Mouse (Mus musculus): Measurements from ENCODE around the gene Dop1b. TPM values are rescaled to one million over a fixed set of nuclear protein-coding genes. Genes with fewer than 3 reads are reported as not detected.
A peak's percentile ranks its signal among the peaks of the same experiment; 100 is the strongest.

The Dop1b gene
- polyA plus RNA-seq, 1 experiment from 2014 or later: 8.1 TPM

DNA sequence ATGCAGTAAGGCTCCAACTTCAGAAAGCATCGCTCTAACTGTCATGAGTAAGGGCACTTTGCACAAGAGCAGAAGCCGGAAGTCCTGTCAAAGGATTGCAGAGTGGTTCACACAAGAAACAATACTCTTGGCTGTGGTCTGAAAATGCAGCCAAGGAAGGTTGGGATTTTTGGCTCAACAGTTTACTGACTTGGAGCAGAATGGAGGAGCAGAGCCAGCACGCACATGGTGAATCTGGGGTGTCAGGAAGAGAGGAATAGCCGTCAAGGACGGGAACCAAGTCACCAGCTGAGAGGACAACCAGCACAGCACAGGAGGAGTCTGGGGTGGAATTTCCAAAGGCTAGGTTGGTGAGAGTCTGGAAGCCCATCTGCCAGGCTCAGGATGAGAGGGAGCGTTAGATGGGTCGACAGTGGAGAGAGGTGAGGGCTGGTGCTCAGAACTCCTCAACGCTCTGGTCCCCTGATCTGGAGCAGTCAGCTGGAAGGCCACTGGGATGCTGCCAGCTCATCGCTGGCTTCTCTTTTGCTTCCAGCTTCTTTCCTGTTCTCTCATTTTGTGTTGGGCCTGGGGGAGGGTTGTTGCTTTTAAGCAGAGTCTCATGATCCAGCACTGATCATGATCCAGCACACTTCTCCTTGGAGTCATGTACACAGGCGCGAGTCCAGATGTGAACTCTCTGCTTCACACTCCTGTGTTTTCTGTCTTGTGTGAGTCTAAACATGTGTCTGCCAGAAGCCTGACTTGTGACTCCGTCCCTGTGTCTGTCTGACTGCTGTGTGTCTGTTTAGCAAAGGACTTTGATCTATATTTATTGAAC is 85.5 kb downstream of the Dop1b start:
- WGBS: 74% methylated on average over 12 of the region's 12 CpGs
- Histone ChIP-seq H3K4me2 (ENCODE audit: low read length) (no peak overlapping the region), H3K36me3 (ENCODE audit: control insufficient read depth, insufficient read depth, low read length) (0 out of 2 replicates have a peak, but pooled peaks cover 6% of the 10 kb centered on the region), H3K27ac (replicated peaks in 1 of 2; ENCODE audit: control insufficient read depth in 1 of 2, insufficient read depth in 1 of 2, low read depth in 2 of 2, low read length in 2 of 2) (no peak overlapping the region), H3K4me3 (ENCODE audit: control insufficient read depth in 1 of 2, insufficient read depth in 1 of 2, low read depth in 1 of 2, low read length in 2 of 2) (no peak overlapping the region), H3K9me3 (ENCODE audit: control insufficient read depth, low read length) (no peaks in the 10 kb centered on the region), H3K9ac (ENCODE audit: low read length) (no peak overlapping the region), H3K27me3 (ENCODE audit: control insufficient read depth, insufficient read depth, low read length) (no peaks in the 10 kb centered on the region), H3K4me1 (ENCODE audit: control insufficient read depth in 2 of 2, insufficient read depth in 2 of 2, low read length in 2 of 2) (peaks cover 6% of the 10 kb centered on the region in 2 experiments; a peak in 2 of 4 replicates)
- no peak for ATAC-seq (ENCODE audit: insufficient number of reproducible peaks, insufficient read depth, low FRiP score, low read depth)

DNA sequence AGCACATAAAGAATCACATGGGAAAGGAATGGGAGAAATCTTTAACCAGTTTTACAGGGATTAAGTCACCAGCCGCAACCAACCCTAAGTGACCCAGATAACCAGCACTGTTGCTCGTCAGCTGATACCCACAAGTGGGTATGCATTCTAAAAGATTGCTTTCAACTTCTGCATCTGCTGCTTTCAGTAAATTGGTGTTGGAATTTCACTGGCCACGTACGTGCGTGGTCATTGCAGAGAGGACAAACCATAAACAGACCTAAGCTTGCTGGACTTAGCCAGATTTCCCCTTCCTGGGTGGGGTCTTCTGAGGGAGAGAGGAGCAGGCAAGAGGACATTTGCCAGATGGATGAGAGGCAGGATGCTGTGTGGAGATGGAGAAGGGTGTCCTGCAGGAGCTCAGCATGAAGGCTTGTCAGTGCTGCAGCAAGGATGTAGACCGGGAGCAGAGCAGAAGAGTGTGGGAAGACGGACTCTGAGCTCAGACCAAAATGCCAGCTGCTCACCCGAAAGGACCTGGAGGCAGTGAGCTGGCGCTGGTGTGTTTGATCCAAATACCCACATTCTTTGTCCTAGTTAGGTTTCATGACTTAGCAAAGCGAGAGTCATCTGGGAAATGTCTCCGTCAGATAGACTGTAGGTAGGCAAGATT is 86.3 kb downstream of the Dop1b start:
- H3K4me3 ChIP-seq (ENCODE audit: control insufficient read depth in 1 of 2, insufficient read depth in 1 of 2, low read depth in 1 of 2, low read length in 2 of 2): no peak overlapping the region
- 0 out of 2 replicates have a peak, but pooled peaks cover 6% of the 10 kb centered on the region for H3K36me3 ChIP-seq (ENCODE audit: control insufficient read depth, insufficient read depth, low read length)
- H3K4me2 ChIP-seq (ENCODE audit: low read length): no peak overlapping the region
- WGBS: 46% methylated on average over 11 of the region's 11 CpGs
- ATAC-seq (ENCODE audit: insufficient number of reproducible peaks, insufficient read depth, low FRiP score, low read depth): no peak
- H3K9me3 ChIP-seq (ENCODE audit: control insufficient read depth, low read length): no peaks in the 10 kb centered on the region
- no peak overlapping the region for H3K27ac ChIP-seq (replicated peaks in 1 of 2; ENCODE audit: control insufficient read depth in 1 of 2, insufficient read depth in 1 of 2, low read depth in 2 of 2, low read length in 2 of 2)
- no peak overlapping the region for H3K9ac ChIP-seq (ENCODE audit: low read length)
- H3K27me3 ChIP-seq (ENCODE audit: control insufficient read depth, insufficient read depth, low read length): no peaks in the 10 kb centered on the region
- peaks cover 6% of the 10 kb centered on the region in 2 experiments; a peak in 2 of 4 replicates for H3K4me1 ChIP-seq (ENCODE audit: control insufficient read depth in 2 of 2, insufficient read depth in 2 of 2, low read length in 2 of 2)

DNA sequence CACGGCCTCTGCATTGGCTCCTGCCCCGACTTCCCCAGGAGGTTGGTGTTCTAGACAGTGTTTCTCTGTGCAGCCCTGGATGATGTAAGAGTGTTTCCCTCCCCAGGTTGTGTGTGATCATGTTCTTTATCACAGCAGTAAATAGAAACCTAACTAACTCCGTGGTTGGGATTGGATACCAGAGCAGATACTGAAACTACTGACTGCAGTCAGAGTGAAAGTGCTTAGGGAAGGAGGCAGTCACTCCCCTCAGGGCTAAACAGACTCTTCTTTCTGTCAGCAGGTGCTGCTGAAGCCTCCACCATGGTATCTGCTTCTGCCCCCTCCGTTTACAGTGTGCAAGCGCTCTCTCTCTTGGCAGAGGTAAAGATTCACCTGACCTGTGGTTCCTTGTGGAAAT is 86.9 kb downstream of the Dop1b start:
- Histone ChIP-seq H3K4me3 (ENCODE audit: control insufficient read depth in 1 of 2, insufficient read depth in 1 of 2, low read depth in 1 of 2, low read length in 2 of 2) (no peak overlapping the region), H3K27me3 (ENCODE audit: control insufficient read depth, insufficient read depth, low read length) (no peaks in the 10 kb centered on the region), H3K27ac (replicated peaks in 1 of 2; ENCODE audit: control insufficient read depth in 1 of 2, insufficient read depth in 1 of 2, low read depth in 2 of 2, low read length in 2 of 2) (no peak overlapping the region), H3K9me3 (ENCODE audit: control insufficient read depth, low read length) (no peaks in the 10 kb centered on the region), H3K4me1 (ENCODE audit: control insufficient read depth in 2 of 2, insufficient read depth in 2 of 2, low read length in 2 of 2) (peaks cover 6% of the 10 kb centered on the region in 2 experiments; a peak in 2 of 4 replicates), H3K4me2 (ENCODE audit: low read length) (no peak overlapping the region), H3K9ac (ENCODE audit: low read length) (no peak overlapping the region), H3K36me3 (ENCODE audit: control insufficient read depth, insufficient read depth, low read length) (0 out of 2 replicates have a peak, but pooled peaks cover 10% of the 10 kb centered on the region)
- WGBS: 53% methylated on average over 5 of the region's 5 CpGs
- no peak for ATAC-seq (ENCODE audit: insufficient number of reproducible peaks, insufficient read depth, low FRiP score, low read depth)

DNA sequence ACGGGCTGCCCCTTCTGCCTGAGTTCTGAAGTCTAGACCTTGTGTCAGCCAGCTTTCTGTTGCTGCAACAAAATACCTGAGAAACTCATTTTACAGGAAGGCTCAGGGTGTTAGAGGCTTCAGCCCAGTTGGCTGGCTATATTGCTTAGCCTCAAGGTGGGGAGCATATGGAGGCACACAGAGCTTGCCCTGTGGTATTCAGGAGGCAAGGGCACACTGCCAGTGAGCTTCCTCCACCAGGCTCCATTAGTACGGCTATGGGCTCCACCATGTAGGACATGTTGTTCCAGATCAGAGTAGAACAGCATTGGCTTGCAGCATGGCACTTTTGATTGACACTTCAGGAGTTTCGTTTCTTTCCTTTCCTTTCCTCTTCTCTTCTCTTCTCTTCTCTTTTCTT is 87.4 kb downstream of the Dop1b start:
- ATAC-seq (ENCODE audit: insufficient number of reproducible peaks, insufficient read depth, low FRiP score, low read depth): no peak
- no peaks in the 10 kb centered on the region for H3K27me3 ChIP-seq (ENCODE audit: control insufficient read depth, insufficient read depth, low read length)
- H3K36me3 ChIP-seq (ENCODE audit: control insufficient read depth, insufficient read depth, low read length): 0 out of 2 replicates have a peak, but pooled peaks cover 11% of the 10 kb centered on the region
- 84% methylated on average over 3 of the region's 3 CpGs for WGBS
- H3K9me3 ChIP-seq (ENCODE audit: control insufficient read depth, low read length): no peaks in the 10 kb centered on the region
- H3K4me2 ChIP-seq (ENCODE audit: low read length): no peak overlapping the region
- H3K27ac ChIP-seq (replicated peaks in 1 of 2; ENCODE audit: control insufficient read depth in 1 of 2, insufficient read depth in 1 of 2, low read depth in 2 of 2, low read length in 2 of 2): no peak overlapping the region
- H3K4me1 ChIP-seq (ENCODE audit: control insufficient read depth in 2 of 2, insufficient read depth in 2 of 2, low read length in 2 of 2): peaks cover 6% of the 10 kb centered on the region in 2 experiments; a peak in 2 of 4 replicates
- H3K9ac ChIP-seq (ENCODE audit: low read length): no peak overlapping the region
- H3K4me3 ChIP-seq (ENCODE audit: control insufficient read depth in 1 of 2, insufficient read depth in 1 of 2, low read depth in 1 of 2, low read length in 2 of 2): no peak overlapping the region

DNA sequence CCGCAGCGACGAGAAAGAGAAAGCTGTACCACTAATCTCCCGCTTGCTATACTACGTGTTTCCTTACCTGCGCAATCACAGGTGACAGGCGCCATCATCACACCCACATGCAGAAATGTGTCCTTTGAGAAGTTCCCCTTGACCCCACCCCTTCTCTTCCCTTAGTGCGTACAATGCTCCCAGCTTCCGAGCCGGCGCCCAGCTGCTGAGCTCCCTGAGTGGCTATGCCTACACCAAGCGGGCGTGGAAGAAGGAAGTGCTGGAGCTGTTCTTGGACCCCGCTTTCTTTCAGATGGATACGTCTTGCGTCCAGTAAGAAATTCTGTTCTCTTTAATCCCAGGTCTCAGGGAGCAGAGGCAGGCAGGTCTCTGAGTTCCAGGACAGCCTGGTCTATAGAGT is 88.2 kb downstream of the Dop1b start:
- no peaks in the 10 kb centered on the region for H3K27me3 ChIP-seq (ENCODE audit: control insufficient read depth, insufficient read depth, low read length)
- H3K9ac ChIP-seq (ENCODE audit: low read length): no peak overlapping the region
- H3K36me3 ChIP-seq (ENCODE audit: control insufficient read depth, insufficient read depth, low read length): 0 out of 2 replicates have a peak, but pooled peaks cover 11% of the 10 kb centered on the region
- 94% methylated on average over 16 of the region's 16 CpGs for WGBS
- H3K4me1 ChIP-seq (ENCODE audit: control insufficient read depth in 2 of 2, insufficient read depth in 2 of 2, low read length in 2 of 2): peaks cover 6% of the 10 kb centered on the region in 2 experiments; a peak in 2 of 4 replicates
- no peak for ATAC-seq (ENCODE audit: insufficient number of reproducible peaks, insufficient read depth, low FRiP score, low read depth)
- H3K9me3 ChIP-seq (ENCODE audit: control insufficient read depth, low read length): no peaks in the 10 kb centered on the region
- H3K4me2 ChIP-seq (ENCODE audit: low read length): no peak overlapping the region
- no peak overlapping the region for H3K27ac ChIP-seq (replicated peaks in 1 of 2; ENCODE audit: control insufficient read depth in 1 of 2, insufficient read depth in 1 of 2, low read depth in 2 of 2, low read length in 2 of 2)
- no peak overlapping the region for H3K4me3 ChIP-seq (ENCODE audit: control insufficient read depth in 1 of 2, insufficient read depth in 1 of 2, low read depth in 1 of 2, low read length in 2 of 2)

DNA sequence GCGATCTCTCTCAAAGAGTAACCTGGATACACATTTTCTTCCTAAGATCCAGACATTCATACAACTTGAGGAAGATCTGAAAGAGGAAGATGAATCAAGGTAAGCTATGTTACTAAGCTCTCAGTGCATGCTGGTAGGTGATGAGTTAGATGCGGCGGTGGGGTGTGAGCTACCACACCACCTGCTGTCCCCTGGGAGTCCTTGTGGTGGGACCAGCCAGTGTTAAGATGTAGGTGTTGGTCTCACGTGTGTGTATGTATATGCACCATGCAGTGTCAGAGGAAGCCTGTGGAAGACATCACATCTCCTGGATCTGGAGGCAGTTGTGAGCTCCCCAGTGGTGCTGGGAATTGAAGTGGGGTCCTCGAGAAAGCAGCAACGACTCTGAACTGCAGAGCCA is 95.5 kb downstream of the Dop1b start:
- 90% methylated on average over 6 of the region's 6 CpGs for WGBS
- Histone ChIP-seq H3K27me3 (ENCODE audit: control insufficient read depth, insufficient read depth, low read length) (no peaks in the 10 kb centered on the region), H3K4me1 (ENCODE audit: control insufficient read depth in 2 of 2, insufficient read depth in 2 of 2, low read length in 2 of 2) (peaks cover 7% of the 10 kb centered on the region in 2 experiments; a peak in 2 of 4 replicates), H3K9ac (ENCODE audit: low read length) (no peak overlapping the region), H3K4me2 (ENCODE audit: low read length) (no peak overlapping the region), H3K4me3 (ENCODE audit: control insufficient read depth in 1 of 2, insufficient read depth in 1 of 2, low read depth in 1 of 2, low read length in 2 of 2) (no peak overlapping the region), H3K9me3 (ENCODE audit: control insufficient read depth, low read length) (peaks cover 11% of the 10 kb centered on the region), H3K27ac (replicated peaks in 1 of 2; ENCODE audit: control insufficient read depth in 1 of 2, insufficient read depth in 1 of 2, low read depth in 2 of 2, low read length in 2 of 2) (no peak overlapping the region), H3K36me3 (ENCODE audit: control insufficient read depth, insufficient read depth, low read length) (peaks cover 11% of the 10 kb centered on the region; the same call in 1 of the 2 replicates)
- ATAC-seq (ENCODE audit: insufficient number of reproducible peaks, insufficient read depth, low FRiP score, low read depth): no peak

DNA sequence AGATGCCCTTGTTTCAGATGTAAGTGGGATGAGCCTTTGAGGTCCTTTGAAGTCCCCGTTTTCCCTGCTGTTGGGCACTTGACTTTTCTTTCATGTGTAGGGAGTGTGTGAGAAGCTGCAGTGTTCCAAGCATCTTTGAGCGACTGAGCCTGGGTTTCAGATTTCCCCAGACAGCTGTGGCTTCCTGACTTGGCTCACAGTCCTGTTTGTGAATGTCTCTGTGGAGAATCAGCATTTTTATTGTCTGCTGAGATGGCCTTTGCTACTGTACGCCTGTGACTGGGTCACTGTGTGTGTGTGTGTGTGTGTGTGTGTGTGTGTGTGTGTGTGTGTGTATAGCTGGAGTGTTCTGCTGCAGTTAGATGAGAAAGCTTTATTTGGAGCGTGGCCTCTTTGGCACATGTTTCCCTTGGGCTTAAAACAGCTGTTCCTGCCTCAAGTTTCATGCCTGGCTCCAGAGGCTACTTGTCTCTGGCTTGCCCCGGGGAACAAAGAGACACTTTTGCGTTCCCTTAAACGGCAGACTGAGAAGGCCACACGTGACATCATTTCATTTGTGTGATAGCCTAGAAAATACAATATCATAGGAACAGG is 96.4 kb downstream of the Dop1b start:
- no peak; the same call in 1 of the 2 replicates for ATAC-seq (ENCODE audit: insufficient number of reproducible peaks, insufficient read depth, low FRiP score, low read depth)
- Histone ChIP-seq H3K9ac (ENCODE audit: low read length) (no peak overlapping the region), H3K27ac (replicated peaks in 1 of 2; ENCODE audit: control insufficient read depth in 1 of 2, insufficient read depth in 1 of 2, low read depth in 2 of 2, low read length in 2 of 2) (0 out of 4 replicates have a peak overlapping the region, but pooled peaks have one; percentile 6), H3K4me3 (ENCODE audit: control insufficient read depth in 1 of 2, insufficient read depth in 1 of 2, low read depth in 1 of 2, low read length in 2 of 2) (no peak overlapping the region), H3K9me3 (ENCODE audit: control insufficient read depth, low read length) (peaks cover 15% of the 10 kb centered on the region), H3K4me2 (ENCODE audit: low read length) (no peak overlapping the region), H3K4me1 (ENCODE audit: control insufficient read depth in 2 of 2, insufficient read depth in 2 of 2, low read length in 2 of 2) (peaks cover 7% of the 10 kb centered on the region in 2 experiments; a peak in 2 of 4 replicates), H3K27me3 (ENCODE audit: control insufficient read depth, insufficient read depth, low read length) (no peaks in the 10 kb centered on the region), H3K36me3 (ENCODE audit: control insufficient read depth, insufficient read depth, low read length) (peaks cover 11% of the 10 kb centered on the region)
- WGBS: 31% methylated on average over 8 of the region's 8 CpGs
